ENCODE assay signal across 7 mouse cellular contexts in genomic region chr13:28957765-28958164, GRCm38 (mm10). TPM values are rescaled to one million over a fixed set of nuclear protein-coding genes. Genes with fewer than 3 reads are reported as not detected.
DNase-seq lines count a peak whose midpoint lies in the region; ATAC-seq and TF ChIP-seq lines count a peak whose summit lies in the region.

No protein-coding gene starts in this region.

- H3K9ac ChIP-seq in intestine, postnatal 0 days (ENCODE audit: low read depth, low read length) = peak overlapping the region; percentile 35
- peak overlapping the region; percentile 76 for H3K9ac ChIP-seq in limb, embryonic 12.5 days (replicated peaks)
- peak overlapping the region; percentile 74 for H3K9ac ChIP-seq in midbrain, embryonic 14.5 days (replicated peaks; ENCODE audit: low read length)

- TF ChIP-seq CTCF in intestine, postnatal 0 days (IDR thresholded peaks at IDR 0.05; ENCODE audit: low read depth) = peak; percentile 100

- intact Hi-C loops in gastrocnemius, postnatal 36 days (cut with DNase I) = loop anchor here (2.0 kb wide), 2 partner anchors 647 to 877 kb away; no protein-coding TSS in a partner anchor

- ATAC-seq in intestine, postnatal 0 days = peak; percentile 66
- ATAC-seq in limb, embryonic 12.5 days (ENCODE audit: insufficient number of reproducible peaks, insufficient read depth, low FRiP score, low TSS enrichment, low read depth) = peak; percentile 21; the same call in 1 of the 2 replicates
- ATAC-seq in midbrain, embryonic 14.5 days (ENCODE audit: low FRiP score, low TSS enrichment) = peak; percentile 32

- 2% methylated on average over 16 of the region's 16 CpGs for WGBS in intestine, postnatal 0 days
- WGBS in limb, embryonic 12.5 days = 4% methylated on average over 16 of the region's 16 CpGs
- WGBS in midbrain, embryonic 14.5 days = 2% methylated on average over 16 of the region's 16 CpGs

- peak overlapping the region; percentile 65 for H3K27ac ChIP-seq in intestine, postnatal 0 days (ENCODE audit: low read depth, low read length)
- H3K27ac ChIP-seq in limb, embryonic 12.5 days = peak overlapping the region; percentile 92
- peak overlapping the region; percentile 98 for H3K27ac ChIP-seq in midbrain, embryonic 14.5 days (replicated peaks; ENCODE audit: low read depth, low read length)

- peak overlapping the region; percentile 90 for H3K4me2 ChIP-seq in intestine, postnatal 0 days (replicated peaks; ENCODE audit: low read depth)
- H3K4me2 ChIP-seq in limb, embryonic 12.5 days = peak overlapping the region; percentile 83
- H3K4me2 ChIP-seq in midbrain, embryonic 14.5 days (ENCODE audit: low read length) = peak overlapping the region; percentile 84

- no peaks in the 10 kb centered on the region for H3K4me1 ChIP-seq in intestine, postnatal 0 days (replicated peaks; ENCODE audit: control insufficient read depth, insufficient read depth, low read length)
- peaks cover 14% of the 10 kb centered on the region for H3K4me1 ChIP-seq in limb, embryonic 12.5 days (replicated peaks)
- peaks cover 15% of the 10 kb centered on the region; the same call in 1 of the 2 replicates for H3K4me1 ChIP-seq in midbrain, embryonic 14.5 days (ENCODE audit: control insufficient read depth, insufficient read depth, low read length)

- H3K36me3 ChIP-seq in intestine, postnatal 0 days (ENCODE audit: control insufficient read depth, insufficient read depth) = no peaks in the 10 kb centered on the region
- no peaks in the 10 kb centered on the region for H3K36me3 ChIP-seq in limb, embryonic 12.5 days
- H3K36me3 ChIP-seq in midbrain, embryonic 14.5 days (ENCODE audit: control insufficient read depth, insufficient read depth, low read length) = no peaks in the 10 kb centered on the region

- peak; percentile 98 for DNase-seq in adrenal gland, postnatal 10 days
- peak; percentile 95 for DNase-seq in embryo, embryonic 11 days
- DNase-seq in gastrocnemius, postnatal 36 days = peak; percentile 91 to 95
- DNase-seq in midbrain, embryonic 14.5 days = peak; percentile 98
- DNase-seq in spleen, adult 18-20 months = peak; percentile 73 to 91

- H3K4me3 ChIP-seq in intestine, postnatal 0 days (ENCODE audit: low read depth, low read length) = peak overlapping the region; percentile 44
- H3K4me3 ChIP-seq in limb, embryonic 12.5 days (replicated peaks) = peak overlapping the region; percentile 50
- peak overlapping the region; percentile 54 for H3K4me3 ChIP-seq in midbrain, embryonic 14.5 days (replicated peaks; ENCODE audit: low read depth, low read length)

- H3K9me3 ChIP-seq in intestine, postnatal 0 days (ENCODE audit: control insufficient read depth) = no peaks in the 10 kb centered on the region
- H3K9me3 ChIP-seq in limb, embryonic 12.5 days = no peaks in the 10 kb centered on the region
- no peaks in the 10 kb centered on the region for H3K9me3 ChIP-seq in midbrain, embryonic 14.5 days (ENCODE audit: control insufficient read depth, low read length)

- H3K27me3 ChIP-seq in intestine, postnatal 0 days (replicated peaks; ENCODE audit: control insufficient read depth, insufficient read depth, low read length) = no peaks in the 10 kb centered on the region
- H3K27me3 ChIP-seq in limb, embryonic 12.5 days = no peaks in the 10 kb centered on the region
- no peaks in the 10 kb centered on the region for H3K27me3 ChIP-seq in midbrain, embryonic 14.5 days (ENCODE audit: control insufficient read depth, insufficient read depth, low read length)

RNA-seq across cellular contexts. Expression of gene Sox4, which starts 4.3 kb away (rescaled TPM):
- total RNA-seq in adrenal gland, postnatal 10 days (2021) = 10 to 100 TPM; 23.4 to 42.3 TPM
- total RNA-seq in gastrocnemius, postnatal 36 days (2021) = 1 to 10 TPM; 4.1 to 4.3 TPM
- polyA plus RNA-seq in intestine, postnatal 0 days (2015; fragmentation: Nextera tagmentation; extraction: Ambion mirVana) = 17.9 and 18.4 TPM in 2 replicates
- polyA plus RNA-seq in limb, embryonic 12.5 days (2016; fragmentation: Nextera tagmentation; extraction: Ambion mirVana) = 131 and 135 TPM in 2 replicates
- 295 and 314 TPM in 2 replicates for polyA plus RNA-seq in midbrain, embryonic 14.5 days (2014; fragmentation: Nextera tagmentation; extraction: Ambion mirVana)

Comparison
In these comparisons a context has a peak if more than half of its experiments do, and no peak if none do; other contexts are left out.
1. Peak in every context shown above with its lines: DNase-seq, ATAC-seq, H3K4me3 ChIP-seq and H3K27ac ChIP-seq.